Mouse (Mus musculus): Measurements from ENCODE around the gene Abcc6.

The Abcc6 gene

GRCm38 (mm10) chr7:45928626-45929295 is 101.3 kb downstream of the Abcc6 start:
- no peak for DNase-seq

- peak; percentile 59 to 64 for DNase-seq
Measured at GRCm38 (mm10) chr7:45924429-45924816, 105.7 kb downstream of the Abcc6 start.

- DNase-seq: peak; percentile 69 to 71
Measured at GRCm38 (mm10) chr7:45923762-45924428, 106.2 kb downstream of the Abcc6 start, which contains the start of gene Ccdc114. Gene Ccdc114 (plus strand): TSS chr7:45924072.

GRCm38 (mm10) chr7:45922928-45923761 is 107.0 kb downstream of the Abcc6 start:
- DNase-seq: peak; percentile 95

- DNase-seq: peak; percentile 29 to 34
Measured at GRCm38 (mm10) chr7:45921950-45922600, 108.0 kb downstream of the Abcc6 start.

- peak; percentile 77 to 81 for DNase-seq
Measured at GRCm38 (mm10) chr7:45921242-45921621, 108.9 kb downstream of the Abcc6 start, which contains the start of gene Emp3. Gene Emp3 (minus strand): TSS chr7:45921404.

- peak in 1 of 2 experiments; percentile 43 for DNase-seq
Measured at GRCm38 (mm10) chr7:45920583-45921241, 109.4 kb downstream of the Abcc6 start.

DNA sequence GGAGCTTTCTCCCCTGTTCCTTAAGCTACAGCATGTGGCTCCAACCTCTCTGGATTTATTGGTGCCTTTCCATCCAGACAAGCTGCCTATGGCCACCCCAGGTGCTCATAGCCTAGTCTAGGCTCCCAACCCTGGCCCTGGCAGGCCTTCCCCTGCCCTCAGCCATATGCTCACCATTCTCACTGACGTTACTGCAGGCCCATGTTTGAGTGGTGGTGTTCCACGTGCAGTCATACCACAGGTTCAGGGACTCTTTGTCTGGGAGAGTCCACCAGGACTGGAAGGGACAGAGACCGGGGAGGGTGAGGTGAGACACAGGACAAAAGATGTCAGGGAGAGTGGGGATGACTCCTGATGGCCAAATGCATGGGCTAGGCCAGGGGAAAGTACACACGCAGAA is 110.3 kb downstream of the Abcc6 start:
- peak in 1 of 2 experiments; percentile 16 for DNase-seq

GRCm38 (mm10) chr7:45919083-45919671 is 110.9 kb downstream of the Abcc6 start:
- DNase-seq: peak; percentile 73

GRCm38 (mm10) chr7:45917926-45918325 is 112.2 kb downstream of the Abcc6 start:
- DNase-seq: no peak

All from B cell, adult 2 months (primary cell).